Mouse (Mus musculus) NIH3T3 (cell line): Measurements from ENCODE around the gene Mei4.

ENCODE experiments used
- DNase-seq: peaks from one replicate; pipeline ENCODE4 v3.0.0-alpha.2; 2012; ENCODE audit warnings: low read depth

Mei4 gene

DNA sequence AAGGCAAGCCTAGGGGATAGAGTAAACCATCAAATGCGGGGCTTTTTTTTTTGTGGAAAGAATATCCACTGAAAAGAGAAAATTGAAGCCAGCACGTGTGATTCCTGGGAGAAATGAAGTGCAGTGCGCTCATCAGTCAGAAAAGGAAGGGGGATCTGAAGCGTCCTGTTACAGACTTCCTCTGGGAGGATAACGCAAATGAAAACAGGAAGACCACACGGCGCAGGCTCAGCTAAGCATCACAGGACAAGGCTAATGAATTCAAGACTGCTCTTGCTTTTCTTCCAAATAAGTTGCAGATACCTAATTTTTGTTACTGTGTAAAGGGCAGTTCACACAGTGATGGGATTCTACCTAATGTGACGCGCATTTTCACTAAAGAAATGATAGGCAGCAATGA, 296.7 kb downstream of the Mei4 start:
- no peak for DNase-seq

- DNase-seq = no peak
These were observed 298.9 kb downstream of the Mei4 start for GRCm38 (mm10) chr9:82162415-82162814.

GRCm38 (mm10) chr9:82217976-82218375, 354.5 kb downstream of the Mei4 start:
- no peak for DNase-seq

GRCm38 (mm10) chr9:82247695-82248445, 384.4 kb downstream of the Mei4 start:
- peak; percentile 14 for DNase-seq
